Mouse (Mus musculus): ENCODE data around the gene Ccar1. TPM values are rescaled to one million over a fixed set of nuclear protein-coding genes. Genes with fewer than 3 reads are reported as not detected.
"Not testable (repeated sequence)": the region's sequence is repeated elsewhere in the genome, so short reads cannot be mapped to it uniquely, and the experiment has no call there.

The Ccar1 gene
- polyA plus RNA-seq, 1 experiment from 2014 or later, result 151 TPM

DNA sequence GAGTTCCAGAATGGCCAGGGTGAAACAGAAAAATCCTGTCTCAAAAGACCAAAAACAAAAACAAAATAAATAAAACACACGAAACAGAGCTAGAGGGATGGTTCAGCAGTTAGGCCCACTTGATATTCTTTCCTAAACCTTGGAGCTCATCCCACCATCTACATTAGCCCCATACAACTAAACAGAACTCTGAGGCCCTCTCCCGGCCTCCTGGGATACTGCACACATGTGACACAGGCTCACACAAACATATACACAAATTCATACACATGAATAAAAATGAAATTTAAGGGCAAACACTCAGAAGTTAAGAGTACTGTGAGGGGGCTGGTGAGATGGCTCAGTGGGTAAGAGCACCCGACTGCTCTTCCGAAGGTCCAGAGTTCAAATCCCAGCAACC, 2.1 kb upstream of the Ccar1 start:
- no peak overlapping the region for H3K4me3 ChIP-seq
- no peak overlapping the region for H3K4me2 ChIP-seq (replicated peaks)
- no peak overlapping the region for H3K9ac ChIP-seq (replicated peaks)
- no peak for ATAC-seq (ENCODE audit: low FRiP score, low read depth)
- 96% methylated on average over 4 of the region's 4 CpGs for WGBS
- H3K9me3 ChIP-seq, result no peaks in the 10 kb centered on the region
- H3K4me1 ChIP-seq, result peaks cover 19% of the 10 kb centered on the region
- H3K27ac ChIP-seq (replicated peaks), result no peak overlapping the region
- no peaks in the 10 kb centered on the region for H3K27me3 ChIP-seq
- H3K36me3 ChIP-seq, result peaks cover 13% of the 10 kb centered on the region

DNA sequence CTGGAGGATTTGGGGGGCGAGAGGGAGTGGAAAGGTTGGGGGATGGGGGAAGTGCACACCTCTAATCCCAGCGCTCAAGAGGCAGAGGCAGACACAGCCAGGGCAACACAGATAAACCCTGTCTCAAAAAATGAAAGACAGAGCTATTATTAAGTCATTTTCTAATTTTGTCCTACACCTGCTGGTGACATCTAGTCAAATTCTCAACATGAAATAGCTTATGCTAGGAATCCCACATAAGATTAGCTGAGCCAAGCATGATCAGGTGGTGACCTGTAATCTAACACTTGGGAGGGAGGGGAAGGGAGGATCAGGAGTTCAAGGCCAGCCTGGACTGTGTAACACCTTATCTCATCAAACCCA, 986 bp upstream of the Ccar1 start:
- WGBS, result 32% methylated on average over 2 of the region's 2 CpGs
- Histone ChIP-seq H3K9me3 (no peaks in the 10 kb centered on the region), H3K4me3 (peak overlapping the region; percentile 100), H3K36me3 (peaks cover 23% of the 10 kb centered on the region), H3K4me2 (replicated peaks) (peak overlapping the region; percentile 73), H3K4me1 (peaks cover 19% of the 10 kb centered on the region), H3K9ac (replicated peaks) (peak overlapping the region; percentile 42; the same call in 1 of the 2 replicates), H3K27me3 (no peaks in the 10 kb centered on the region), H3K27ac (replicated peaks) (peak overlapping the region; percentile 96)
- no peak for ATAC-seq (ENCODE audit: low FRiP score, low read depth)

DNA sequence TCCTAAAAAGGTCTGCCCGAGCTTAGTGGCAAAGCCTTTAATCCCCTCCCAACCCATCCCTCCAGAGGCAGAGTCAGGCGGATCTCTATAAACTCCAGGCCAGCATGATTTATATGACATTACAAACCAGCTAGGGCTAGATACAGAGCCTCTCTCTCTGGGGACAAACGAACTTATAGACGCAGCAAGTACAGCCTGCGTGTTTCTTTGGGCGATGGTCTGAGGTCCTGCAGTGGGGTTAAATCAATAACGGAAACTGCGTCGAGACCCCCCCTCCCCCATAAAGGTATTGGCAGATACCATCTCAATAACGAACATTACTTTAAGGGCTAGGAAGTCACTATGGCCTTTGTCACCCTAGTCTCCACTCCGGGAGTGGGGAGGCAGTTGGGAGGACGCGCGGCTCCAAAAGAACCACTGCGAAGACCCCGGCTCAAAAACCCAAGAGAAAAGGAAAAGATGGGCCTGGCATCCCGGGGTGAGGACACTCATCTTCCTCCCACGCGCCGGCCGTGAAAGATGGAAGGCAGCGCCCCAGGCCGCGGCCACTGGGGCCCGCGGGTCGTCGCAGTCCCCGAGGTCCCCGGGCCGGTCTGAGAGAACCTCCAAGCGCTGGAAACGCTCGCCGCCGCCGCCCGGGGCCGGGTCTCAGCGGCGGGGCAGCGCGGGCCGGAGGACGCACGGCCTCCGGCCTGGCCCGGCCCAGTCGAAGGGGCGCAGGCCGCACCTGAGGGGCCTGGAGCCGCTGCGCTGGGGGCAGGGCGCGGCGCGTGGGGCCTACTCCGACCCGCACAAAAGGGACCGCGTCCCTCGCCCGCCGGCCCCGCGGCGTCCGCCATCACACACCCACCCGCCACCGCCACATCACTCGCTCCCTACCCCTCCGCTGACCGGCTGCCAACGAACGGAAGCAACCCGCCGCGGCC, 572 bp downstream of the Ccar1 start:
- Histone ChIP-seq H3K4me3 (peak overlapping the region; percentile 100), H3K4me1 (peaks cover 19% of the 10 kb centered on the region), H3K4me2 (replicated peaks) (peak overlapping the region; percentile 73), H3K27me3 (no peaks in the 10 kb centered on the region), H3K36me3 (peaks cover 38% of the 10 kb centered on the region), H3K9me3 (no peaks in the 10 kb centered on the region), H3K9ac (replicated peaks) (peak overlapping the region; percentile 99), H3K27ac (replicated peaks) (peak overlapping the region; percentile 96)
- 2% methylated on average over 53 of the region's 78 CpGs for WGBS
- peak; percentile 81 for ATAC-seq (ENCODE audit: low FRiP score, low read depth)

- 92% methylated on average over 1 of the region's 1 CpGs for whole genome bisulfite sequencing
- not testable (repeated sequence) for ATAC-seq (ENCODE audit: low FRiP score, low read depth)
Observed at GRCm38 (mm10) chr10:62781776-62782175, 10.3 kb downstream of the Ccar1 start.

GRCm38 (mm10) chr10:62750781-62751180, 41.3 kb downstream of the Ccar1 start:
- H3K4me1 ChIP-seq, result no peaks in the 10 kb centered on the region
- H3K4me3 ChIP-seq, result no peak overlapping the region
- WGBS, result 90% methylated on average over 6 of the region's 6 CpGs
- no peaks in the 10 kb centered on the region for H3K27me3 ChIP-seq
- ATAC-seq (ENCODE audit: low FRiP score, low read depth), result no peak
- no peak overlapping the region for H3K9ac ChIP-seq (replicated peaks)
- no peaks in the 10 kb centered on the region for H3K9me3 ChIP-seq
- peaks cover 95% of the 10 kb centered on the region for H3K36me3 ChIP-seq
- H3K4me2 ChIP-seq (replicated peaks), result no peak overlapping the region
- no peak overlapping the region for H3K27ac ChIP-seq (replicated peaks)

More at GRCm38 (mm10) chr10:62781776-62782175, 10.3 kb downstream of the Ccar1 start:
- not testable (repeated sequence) for H3K9me3 ChIP-seq; H3K27ac ChIP-seq (replicated peaks); H3K27me3 ChIP-seq; H3K4me3 ChIP-seq; H3K9ac ChIP-seq (replicated peaks); H3K4me1 ChIP-seq; H3K4me2 ChIP-seq (replicated peaks)
- peaks cover 94% of the 10 kb centered on the region for H3K36me3 ChIP-seq

DNA sequence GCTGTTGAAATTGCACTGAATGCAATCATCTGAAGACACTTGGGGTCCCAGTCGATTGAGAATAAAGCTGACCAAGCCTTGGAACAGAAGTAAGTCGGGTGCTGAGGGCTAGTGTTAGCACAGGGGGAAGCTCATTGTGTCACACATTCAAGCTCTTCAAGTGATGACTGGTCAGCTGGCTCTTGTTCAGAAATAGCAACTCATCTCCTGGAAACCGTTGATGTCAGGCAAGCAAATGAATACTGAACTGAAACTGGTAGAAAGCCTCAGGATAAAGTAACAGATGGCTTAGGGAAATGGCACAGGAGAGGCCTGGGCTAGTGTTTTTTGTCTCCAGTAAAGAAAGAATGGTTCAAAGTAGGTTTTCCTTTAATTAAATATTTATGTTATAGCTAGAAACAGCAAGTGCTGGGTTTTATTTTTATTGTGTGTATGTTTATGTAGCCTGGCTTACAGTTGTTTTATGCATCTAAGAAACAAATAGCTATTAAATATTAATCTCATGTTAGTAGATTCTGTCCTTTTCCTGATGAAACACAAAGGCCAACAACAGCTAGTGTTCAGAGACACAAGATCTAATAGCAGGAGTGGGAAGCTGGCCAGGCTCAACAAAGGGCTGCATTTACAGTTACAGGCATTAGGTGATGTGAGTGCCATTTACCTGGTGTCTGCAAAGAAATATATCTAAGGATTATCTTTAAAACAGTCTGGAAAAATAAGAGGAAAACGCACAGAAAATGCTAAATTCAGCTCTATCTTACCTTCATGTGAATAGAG, 51.9 kb downstream of the Ccar1 start:
- Histone ChIP-seq H3K4me3 (no peak overlapping the region), H3K27ac (replicated peaks) (peak overlapping the region; percentile 49), H3K4me1 (peaks cover 6% of the 10 kb centered on the region; the same call in 1 of the 2 replicates), H3K9ac (replicated peaks) (no peak overlapping the region), H3K27me3 (no peaks in the 10 kb centered on the region), H3K9me3 (no peaks in the 10 kb centered on the region), H3K36me3 (peaks cover 33% of the 10 kb centered on the region), H3K4me2 (replicated peaks) (no peak overlapping the region)
- peak; percentile 12; the same call in 1 of the 2 replicates for ATAC-seq (ENCODE audit: low FRiP score, low read depth)
- 66% methylated on average over 4 of the region's 4 CpGs for WGBS

GRCm38 (mm10) chr10:62736965-62737688, 55.0 kb downstream of the Ccar1 start:
- H3K9ac ChIP-seq (replicated peaks), result no peak overlapping the region
- no peak overlapping the region for H3K4me3 ChIP-seq
- no peaks in the 10 kb centered on the region for H3K27me3 ChIP-seq
- H3K4me1 ChIP-seq, result peaks cover 6% of the 10 kb centered on the region; the same call in 1 of the 2 replicates
- no peak overlapping the region for H3K27ac ChIP-seq (replicated peaks)
- no peak for ATAC-seq (ENCODE audit: low FRiP score, low read depth)
- no peaks in the 10 kb centered on the region for H3K9me3 ChIP-seq
- no peak overlapping the region for H3K4me2 ChIP-seq (replicated peaks)
- 49% methylated on average over 4 of the region's 4 CpGs for WGBS
- peaks cover 14% of the 10 kb centered on the region for H3K36me3 ChIP-seq

GRCm38 (mm10) chr10:62730826-62731225, 61.3 kb downstream of the Ccar1 start:
- Histone ChIP-seq H3K9ac (replicated peaks) (no peak overlapping the region), H3K4me2 (replicated peaks) (no peak overlapping the region), H3K4me1 (peaks cover 7% of the 10 kb centered on the region; the same call in 1 of the 2 replicates), H3K27ac (replicated peaks) (no peak overlapping the region), H3K27me3 (peaks cover 4% of the 10 kb centered on the region; the same call in 1 of the 2 replicates), H3K36me3 (no peaks in the 10 kb centered on the region), H3K9me3 (no peaks in the 10 kb centered on the region), H3K4me3 (no peak overlapping the region)
- ATAC-seq (ENCODE audit: low FRiP score, low read depth), result no peak
- 84% methylated on average over 10 of the region's 10 CpGs for WGBS

DNA sequence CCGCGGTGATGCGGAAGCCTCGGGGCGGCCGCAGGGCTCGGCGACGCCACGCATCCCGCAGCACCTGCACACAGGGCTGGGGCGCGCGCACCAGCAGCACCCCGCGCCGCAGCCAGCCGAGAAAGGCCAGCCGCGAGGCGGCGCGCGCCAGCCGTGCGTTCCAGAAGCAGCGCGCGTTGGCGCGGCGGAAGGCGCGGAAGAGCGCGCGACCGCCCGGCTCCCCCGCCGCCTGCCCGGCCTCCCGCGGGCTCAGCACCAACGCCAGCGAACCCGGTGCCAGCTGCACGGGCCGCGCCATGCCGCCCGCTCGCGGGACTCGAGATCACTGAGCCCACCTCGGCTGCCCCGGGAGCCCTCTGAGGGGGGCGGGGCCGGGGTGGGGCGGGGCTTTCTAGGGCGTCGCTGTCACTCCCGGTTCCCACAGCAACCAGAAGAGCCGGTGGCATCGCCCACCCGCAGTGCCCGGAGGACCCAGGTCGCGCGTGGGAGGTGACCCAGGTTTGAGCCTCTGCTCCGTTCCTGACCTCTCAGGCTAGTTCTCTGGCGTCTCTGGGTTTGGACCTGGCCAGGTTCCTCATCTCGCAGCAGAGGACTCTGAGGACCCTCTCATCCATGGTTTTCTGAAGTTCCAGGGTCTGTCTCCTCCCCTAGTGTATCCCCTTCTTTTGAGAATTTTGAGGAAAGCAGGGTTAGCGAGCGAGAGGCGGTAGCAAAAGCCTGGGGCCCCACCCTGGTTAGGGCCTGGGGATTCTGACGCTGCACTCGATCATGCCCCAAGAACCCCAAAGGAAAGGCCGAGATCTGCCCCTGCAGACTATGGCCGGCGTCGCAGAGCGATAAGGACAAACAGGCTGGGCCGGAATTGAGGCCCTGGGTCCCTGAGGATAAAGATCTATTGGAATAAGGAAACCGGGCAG, 66.1 kb downstream of the Ccar1 start, which contains the start of gene Stox1:
Gene Stox1 (minus strand): TSS at position 358 of the 917 bp plus-strand sequence.
- no peaks in the 10 kb centered on the region for H3K9me3 ChIP-seq
- peak within 1 kb of the TSS; percentile 81 for H3K4me3 ChIP-seq
- H3K27ac ChIP-seq (replicated peaks), result no peak within 1 kb of the TSS
- peak within 1 kb of the TSS; percentile 62 for H3K9ac ChIP-seq (replicated peaks)
- H3K4me1 ChIP-seq, result peaks cover 11% of the 10 kb centered on the region
- WGBS, result 1% methylated on average over 77 of the region's 85 CpGs
- ATAC-seq (ENCODE audit: low FRiP score, low read depth), result peak; percentile 90
- H3K27me3 ChIP-seq, result peaks cover 44% of the 10 kb centered on the region
- no peaks in the 10 kb centered on the region for H3K36me3 ChIP-seq
- H3K4me2 ChIP-seq (replicated peaks), result peak within 1 kb of the TSS; percentile 92

DNA sequence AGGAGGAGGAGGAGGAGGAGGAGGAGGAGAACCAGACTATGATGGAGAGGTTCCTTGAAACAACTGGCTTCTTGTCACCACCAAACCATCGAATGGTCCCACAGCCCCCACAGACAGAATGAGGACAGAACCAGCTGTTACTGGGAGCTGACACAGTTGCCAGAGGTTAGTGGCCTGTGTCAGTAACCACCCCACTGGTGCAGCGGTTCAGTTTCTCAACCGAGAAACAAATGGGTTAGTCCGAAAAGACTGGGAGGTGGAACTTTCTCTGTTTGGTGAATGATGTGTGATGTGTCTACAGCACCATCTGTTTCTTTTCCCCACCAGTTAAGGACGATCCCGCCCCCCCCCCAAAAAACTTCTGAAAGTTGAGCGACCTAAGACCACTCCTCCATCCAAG, 67.2 kb downstream of the Ccar1 start:
- no peaks in the 10 kb centered on the region for H3K36me3 ChIP-seq
- H3K27me3 ChIP-seq, result peaks cover 44% of the 10 kb centered on the region
- peak overlapping the region; percentile 81; the same call in 1 of the 2 replicates for H3K4me3 ChIP-seq
- ATAC-seq (ENCODE audit: low FRiP score, low read depth), result no peak
- 38% methylated on average over 7 of the region's 7 CpGs for WGBS
- peaks cover 11% of the 10 kb centered on the region for H3K4me1 ChIP-seq
- H3K27ac ChIP-seq (replicated peaks), result no peak overlapping the region
- H3K4me2 ChIP-seq (replicated peaks), result peak overlapping the region; percentile 92
- peak overlapping the region; percentile 62; the same call in 1 of the 2 replicates for H3K9ac ChIP-seq (replicated peaks)
- H3K9me3 ChIP-seq, result no peaks in the 10 kb centered on the region

- 37% methylated on average over 4 of the region's 4 CpGs for WGBS
- no peak overlapping the region for H3K9ac ChIP-seq (replicated peaks)
- no peak overlapping the region for H3K4me2 ChIP-seq (replicated peaks)
- H3K36me3 ChIP-seq, result no peaks in the 10 kb centered on the region
- no peaks in the 10 kb centered on the region for H3K9me3 ChIP-seq
- H3K27me3 ChIP-seq, result peaks cover 44% of the 10 kb centered on the region
- H3K4me3 ChIP-seq, result no peak overlapping the region
- H3K4me1 ChIP-seq, result peaks cover 11% of the 10 kb centered on the region
- ATAC-seq (ENCODE audit: low FRiP score, low read depth), result no peak
- H3K27ac ChIP-seq (replicated peaks), result no peak overlapping the region
Observed at GRCm38 (mm10) chr10:62722701-62723100, 69.4 kb downstream of the Ccar1 start.
